Mouse (Mus musculus) embryonic facial prominence, embryonic 14.5 days (tissue): Measurements from ENCODE around the gene Rasal3. TPM values are rescaled to one million over a fixed set of nuclear protein-coding genes. Genes with fewer than 3 reads are reported as not detected.

Source experiments
- ATAC-seq: fragments of 200-750 bp; cut with Nextera tagmentation; 2 replicates; pipeline ENCODE4 v1.8.0; 2017; ENCODE audit warnings: low read depth, moderate number of reproducible peaks, moderate TSS enrichment
- DNase-seq: peaks from one replicate; pipeline ENCODE4 v3.0.0-alpha.2; 2015; ENCODE audit warnings: low spot score
- H3K27ac ChIP-seq: fragments of 300-500 bp; sonication (generic); replicated peaks from 2 replicates; pipeline ENCODE4 v1.5.1; 2014; ENCODE audit warnings: low read depth, mild to moderate bottlenecking, low read length, moderate library complexity
- H3K27me3 ChIP-seq: fragments of 300-500 bp; sonication (generic); replicated peaks from 2 replicates; pipeline ENCODE4 v1.6.1; 2014; ENCODE audit warnings: low read length; ENCODE audit not compliant: control insufficient read depth, insufficient read depth
- H3K36me3 ChIP-seq: fragments of 300-500 bp; sonication (generic); 2 replicates; pipeline ENCODE4 v1.6.1; 2014; ENCODE audit warnings: low read length, mixed read lengths; ENCODE audit not compliant: control insufficient read depth, insufficient read depth
- H3K4me1 ChIP-seq: fragments of 300-500 bp; sonication (generic); 2 replicates; pipeline ENCODE4 v1.6.1; 2014; ENCODE audit warnings: antibody characterized with exemption, low read length; ENCODE audit not compliant: control insufficient read depth, insufficient read depth
- H3K4me2 ChIP-seq: fragments of 300-500 bp; sonication (generic); 2 replicates; pipeline ENCODE4 v1.6.1; 2014; ENCODE audit warnings: low read depth, mild to moderate bottlenecking, low read length, moderate library complexity, mixed read lengths
- H3K4me3 ChIP-seq: fragments of 300-500 bp; sonication (generic); 2 replicates; pipeline ENCODE4 v1.5.1; 2014; ENCODE audit warnings: low read depth, mild to moderate bottlenecking, low read length
- H3K9ac ChIP-seq: fragments of 300-500 bp; sonication (generic); 2 replicates; pipeline ENCODE4 v1.6.1; 2014; ENCODE audit warnings: low read depth, mild to moderate bottlenecking, low read length, moderate library complexity, mixed read lengths
- H3K9me3 ChIP-seq: fragments of 300-500 bp; sonication (generic); 2 replicates; pipeline ENCODE4 v1.6.1; 2016; ENCODE audit warnings: low read length; ENCODE audit not compliant: control insufficient read depth
- WGBS: fragments of 180-500 bp; shearing (Covaris S2); extraction: QIAGEN DNeasy Blood & Tissue Kit; methylation state at CpG from one replicate; pipeline ENCODE4 v1.1.7; 2014; 5-methylcytosine and 5-hydroxymethylcytosine counted together
- microRNA-seq: library from miRNA; unstranded; fragments of <30 nt; microRNA quantifications from one replicate; pipeline ENCODE4, GENCODE M21; 2016; ENCODE audit warnings: borderline number of aligned reads
- polyA plus RNA-seq: library from polyadenylated mRNA; unstranded; fragments of >200 nt; fragmentation: Nextera tagmentation; extraction: Ambion mirVana; gene quantifications from 2 replicates; pipeline ENCODE4 v1.2.1, GENCODE M21; 2014

Rasal3 gene
- polyA plus RNA-seq, 1 experiment from 2014 or later, result 2.4 TPM

GRCm38 (mm10) chr17:32348406-32348805 is 55.0 kb downstream of the Rasal3 start:
- Histone ChIP-seq H3K9me3 (no peaks in the 10 kb centered on the region), H3K27me3 (no peaks in the 10 kb centered on the region), H3K9ac (no peak overlapping the region), H3K4me1 (peaks cover 3% of the 10 kb centered on the region; the same call in 1 of the 2 replicates), H3K36me3 (peaks cover 9% of the 10 kb centered on the region), H3K27ac (no peak overlapping the region), H3K4me2 (peak overlapping the region; percentile 74), H3K4me3 (no peak overlapping the region)
- ATAC-seq (no peak), DNase-seq (no peak)
- WGBS, result 85% methylated on average over 2 of the region's 2 CpGs

- H3K36me3 ChIP-seq, result peaks cover 36% of the 10 kb centered on the region
- no peak for DNase-seq
These were observed 62.3 kb downstream of the Rasal3 start for GRCm38 (mm10) chr17:32341102-32341501.

More at GRCm38 (mm10) chr17:32341102-32341501, 62.3 kb downstream of the Rasal3 start:
- H3K9me3 ChIP-seq, result no peaks in the 10 kb centered on the region
- H3K27ac ChIP-seq, result no peak overlapping the region
- H3K4me2 ChIP-seq, result no peak overlapping the region
- H3K9ac ChIP-seq, result no peak overlapping the region
- no peaks in the 10 kb centered on the region for H3K27me3 ChIP-seq
- H3K4me3 ChIP-seq, result no peak overlapping the region
- WGBS, result 94% methylated on average over 1 of the region's 1 CpGs
- no peak for ATAC-seq
- H3K4me1 ChIP-seq, result no peaks in the 10 kb centered on the region

Small RNAs within 50 kb of the gene (microRNA-seq; reads per million reads assigned to microRNA genes)
- gene Gm22201, result not detected

Other genes starting within 250 kb of the Rasal3 start
- 17.6 and 18.7 TPM in 2 replicates for gene Notch3, start 236.7 kb downstream of the Rasal3 start, polyA plus RNA-seq
- 1.9 and 2.6 TPM in 2 replicates for gene Ephx3, start 214.0 kb downstream of the Rasal3 start, polyA plus RNA-seq
- gene Brd4, start 118.9 kb downstream of the Rasal3 start, polyA plus RNA-seq, result 87.5 and 89.8 TPM in 2 replicates
- 33.0 and 37.9 TPM in 2 replicates for gene Akap8, start 82.3 kb downstream of the Rasal3 start, polyA plus RNA-seq
- gene Akap8l, start 53.0 kb downstream of the Rasal3 start, polyA plus RNA-seq, result 59.4 and 59.8 TPM in 2 replicates
- 27.6 and 29.3 TPM in 2 replicates for gene Wiz, start 14.1 kb downstream of the Rasal3 start, polyA plus RNA-seq
- gene Pglyrp2, start 20.6 kb upstream of the Rasal3 start, polyA plus RNA-seq, result 0.17 TPM in 1 of 2 replicates, not detected in the other
- gene Cyp4f39, start 49.1 kb upstream of the Rasal3 start, polyA plus RNA-seq, result 4.8 and 6.2 TPM in 2 replicates
- gene Cyp4f17, start 102.5 kb upstream of the Rasal3 start, polyA plus RNA-seq, result 5.3 and 5.8 TPM in 2 replicates
- gene Cyp4f16, start 133.0 kb upstream of the Rasal3 start, polyA plus RNA-seq, result 18.0 and 18.3 TPM in 2 replicates
- gene Cyp4f37, start 217.7 kb upstream of the Rasal3 start, polyA plus RNA-seq, result not detected in 2 replicates